Mouse (Mus musculus) limb, embryonic 11.5 days (tissue): ENCODE results near the gene Fbxo8. TPM values are rescaled to one million over a fixed set of nuclear protein-coding genes. Genes with fewer than 3 reads are reported as not detected.

Source experiments
- ATAC-seq: fragments of 200-750 bp; cut with Nextera tagmentation; 2 replicates; pipeline ENCODE4 v1.8.0; 2017; ENCODE audit warnings: low read depth; ENCODE audit not compliant: insufficient number of reproducible peaks, low FRiP score, low TSS enrichment
- DNase-seq: peaks from one replicate; pipeline ENCODE4 v3.0.0-alpha.2; 2015; ENCODE audit warnings: low spot score
- H3K27ac ChIP-seq: fragments of 300-500 bp; sonication (generic); replicated peaks from 2 replicates; pipeline ENCODE4 v1.5.1; 2014; ENCODE audit warnings: low read depth, mild to moderate bottlenecking, low read length
- H3K27me3 ChIP-seq: fragments of 300-500 bp; sonication (generic); 2 replicates; pipeline ENCODE4 v1.6.1; 2014; ENCODE audit warnings: mild to moderate bottlenecking, low read length, mixed read lengths; ENCODE audit not compliant: control insufficient read depth, insufficient read depth
- H3K36me3 ChIP-seq: fragments of 300-500 bp; sonication (generic); 2 replicates; pipeline ENCODE4 v1.6.1; 2014; ENCODE audit warnings: mild to moderate bottlenecking, low read length, moderate library complexity, mixed read lengths; ENCODE audit not compliant: control insufficient read depth, insufficient read depth
- H3K4me1 ChIP-seq: fragments of 300-500 bp; sonication (generic); 2 replicates; pipeline ENCODE4 v1.6.1; 2014; ENCODE audit warnings: low read length, mixed read lengths; ENCODE audit not compliant: control insufficient read depth, insufficient read depth
- H3K4me2 ChIP-seq: fragments of 300-500 bp; sonication (generic); 2 replicates; pipeline ENCODE4 v1.6.1; 2014; ENCODE audit warnings: low read depth, mild to moderate bottlenecking, moderate library complexity; ENCODE audit not compliant: severe bottlenecking
- H3K4me3 ChIP-seq: fragments of 300-500 bp; sonication (generic); 2 replicates; pipeline ENCODE4 v1.5.1; 2014; ENCODE audit warnings: low read depth, low read length
- H3K9ac ChIP-seq: fragments of 300-500 bp; sonication (generic); 2 replicates; pipeline ENCODE4 v1.6.1; 2014; ENCODE audit warnings: mild to moderate bottlenecking, low read length
- H3K9me3 ChIP-seq: fragments of 300-500 bp; sonication (generic); 2 replicates; pipeline ENCODE4 v1.6.1; 2016; ENCODE audit warnings: low read length; ENCODE audit not compliant: control insufficient read depth
- WGBS: fragments of 180-500 bp; shearing (Covaris S2); extraction: QIAGEN DNeasy Blood & Tissue Kit; methylation state at CpG from one replicate; pipeline ENCODE4 v1.1.7; 2014; 5-methylcytosine and 5-hydroxymethylcytosine counted together
- polyA plus RNA-seq: library from polyadenylated mRNA; unstranded; fragments of >200 nt; fragmentation: Nextera tagmentation; extraction: Ambion mirVana; gene quantifications from 2 replicates; pipeline ENCODE4 v1.2.1, GENCODE M21; 2014

The Fbxo8 gene
- 54.2 and 58.2 TPM in 2 replicates for polyA plus RNA-seq

GRCm38 (mm10) chr8:56550558-56551360 lies at the start of gene Fbxo8, which contains the start of gene Cep44:
Fbxo8 (plus strand) TSS chr8:56551090.
Cep44 (minus strand) TSS chr8:56551047.
- H3K4me1 ChIP-seq = peaks cover 5% of the 10 kb centered on the region; the same call in 1 of the 2 replicates
- peak within 1 kb of the TSS; percentile 74 for H3K9ac ChIP-seq
- H3K36me3 ChIP-seq = no peaks in the 10 kb centered on the region
- no peaks in the 10 kb centered on the region for H3K27me3 ChIP-seq
- DNase-seq (peak; percentile 85), ATAC-seq (peak; percentile 85)
- H3K4me3 ChIP-seq = peak within 1 kb of the TSS; percentile 96
- peak within 1 kb of the TSS; percentile 17 for H3K27ac ChIP-seq
- H3K9me3 ChIP-seq = no peaks in the 10 kb centered on the region
- H3K4me2 ChIP-seq = peak within 1 kb of the TSS; percentile 60
- WGBS = under 1% methylated on average over 53 of the region's 53 CpGs

- Histone ChIP-seq H3K27ac (no peak overlapping the region), H3K4me2 (no peak overlapping the region), H3K4me1 (no peaks in the 10 kb centered on the region), H3K27me3 (no peaks in the 10 kb centered on the region), H3K4me3 (no peak overlapping the region), H3K36me3 (no peaks in the 10 kb centered on the region), H3K9ac (no peak overlapping the region), H3K9me3 (no peaks in the 10 kb centered on the region)
- no peak for ATAC-seq
- no peak for DNase-seq
Observed at GRCm38 (mm10) chr8:56501911-56502310, 49.0 kb upstream of the Fbxo8 start.

- Histone ChIP-seq H3K4me1 (no peaks in the 10 kb centered on the region), H3K27ac (no peak overlapping the region), H3K4me3 (no peak overlapping the region), H3K9me3 (no peaks in the 10 kb centered on the region), H3K4me2 (no peak overlapping the region), H3K27me3 (no peaks in the 10 kb centered on the region), H3K9ac (no peak overlapping the region), H3K36me3 (no peaks in the 10 kb centered on the region)
- 76% methylated on average over 3 of the region's 3 CpGs for WGBS
- no peak for DNase-seq
- ATAC-seq = no peak
Observed at GRCm38 (mm10) chr8:56508318-56508951, 42.5 kb upstream of the Fbxo8 start.

- DNase-seq = no peak
- ATAC-seq = no peak
- H3K27me3 ChIP-seq = no peaks in the 10 kb centered on the region
- no peak overlapping the region for H3K4me2 ChIP-seq
- no peaks in the 10 kb centered on the region for H3K9me3 ChIP-seq
- H3K4me3 ChIP-seq = no peak overlapping the region
- no peak overlapping the region for H3K9ac ChIP-seq
- 79% methylated on average over 4 of the region's 4 CpGs for WGBS
- no peaks in the 10 kb centered on the region for H3K4me1 ChIP-seq
- H3K36me3 ChIP-seq = no peaks in the 10 kb centered on the region
- H3K27ac ChIP-seq = no peak overlapping the region
Observed at GRCm38 (mm10) chr8:56508952-56509479, 41.9 kb upstream of the Fbxo8 start.

- H3K4me2 ChIP-seq = no peak overlapping the region
- H3K9ac ChIP-seq = no peak overlapping the region
- H3K36me3 ChIP-seq = no peaks in the 10 kb centered on the region
- ATAC-seq (no peak), DNase-seq (no peak)
- H3K27me3 ChIP-seq = no peaks in the 10 kb centered on the region
- H3K27ac ChIP-seq = no peak overlapping the region
- WGBS = 69% methylated on average over 6 of the region's 6 CpGs
- H3K4me3 ChIP-seq = no peak overlapping the region
- H3K9me3 ChIP-seq = no peaks in the 10 kb centered on the region
- no peaks in the 10 kb centered on the region for H3K4me1 ChIP-seq
Observed at GRCm38 (mm10) chr8:56518848-56519247, 32.0 kb upstream of the Fbxo8 start.

GRCm38 (mm10) chr8:56520249-56520648 lies 30.6 kb upstream of the Fbxo8 start:
- Histone ChIP-seq H3K4me1 (no peaks in the 10 kb centered on the region), H3K4me3 (no peak overlapping the region), H3K9ac (no peak overlapping the region), H3K4me2 (no peak overlapping the region), H3K27ac (no peak overlapping the region), H3K9me3 (no peaks in the 10 kb centered on the region), H3K27me3 (no peaks in the 10 kb centered on the region), H3K36me3 (no peaks in the 10 kb centered on the region)
- no peak for DNase-seq
- 76% methylated on average over 2 of the region's 2 CpGs for WGBS
- ATAC-seq = peak; percentile 31; the same call in 1 of the 2 replicates

GRCm38 (mm10) chr8:56521051-56521450 lies 29.8 kb upstream of the Fbxo8 start:
- no peak overlapping the region for H3K4me3 ChIP-seq
- WGBS = 76% methylated on average over 4 of the region's 4 CpGs
- ATAC-seq (no peak), DNase-seq (no peak)
- H3K4me1 ChIP-seq = no peaks in the 10 kb centered on the region
- H3K36me3 ChIP-seq = no peaks in the 10 kb centered on the region
- H3K27me3 ChIP-seq = no peaks in the 10 kb centered on the region
- H3K9ac ChIP-seq = no peak overlapping the region
- H3K27ac ChIP-seq = no peak overlapping the region
- no peak overlapping the region for H3K4me2 ChIP-seq
- no peaks in the 10 kb centered on the region for H3K9me3 ChIP-seq

GRCm38 (mm10) chr8:56528869-56529268 lies 22.0 kb upstream of the Fbxo8 start:
- DNase-seq (peak; percentile 32), ATAC-seq (0 out of 2 replicates have a peak, but pooled peaks have one; percentile 61)
- 45% methylated on average over 6 of the region's 6 CpGs for whole genome bisulfite sequencing
- Histone ChIP-seq H3K27me3 (no peaks in the 10 kb centered on the region), H3K4me3 (no peak overlapping the region), H3K9me3 (no peaks in the 10 kb centered on the region), H3K4me2 (no peak overlapping the region), H3K4me1 (peaks cover 3% of the 10 kb centered on the region; the same call in 1 of the 2 replicates), H3K36me3 (peaks cover 2% of the 10 kb centered on the region; the same call in 1 of the 2 replicates), H3K9ac (no peak overlapping the region), H3K27ac (no peak overlapping the region)
